Mouse (Mus musculus) hindbrain, postnatal 0 days (tissue): ENCODE results near the gene Ankrd54. TPM values are rescaled to one million over a fixed set of nuclear protein-coding genes. Genes with fewer than 3 reads are reported as not detected.

Experiments
- ATAC-seq: fragments of 200-750 bp; cut with Nextera tagmentation; 2 replicates; pipeline ENCODE4 v1.8.0; 2017; ENCODE audit warnings: mild to moderate bottlenecking, moderate TSS enrichment, moderate library complexity
- DNase-seq: peaks from one replicate; pipeline ENCODE4 v3.0.0-alpha.2; 2015; ENCODE audit warnings: low spot score
- H3K27ac ChIP-seq: fragments of 300-500 bp; sonication (generic); 2 replicates; pipeline ENCODE4 v1.5.1; 2014; ENCODE audit warnings: mild to moderate bottlenecking
- H3K27me3 ChIP-seq: fragments of 300-500 bp; sonication (generic); 2 replicates; pipeline ENCODE4 v1.6.1; 2014; ENCODE audit warnings: low read length, mixed read lengths; ENCODE audit not compliant: insufficient read depth
- H3K36me3 ChIP-seq: fragments of 300-500 bp; sonication (generic); 2 replicates; pipeline ENCODE4 v1.6.1; 2014; ENCODE audit warnings: low read length, mixed read lengths; ENCODE audit not compliant: insufficient read depth
- H3K4me1 ChIP-seq: fragments of 300-500 bp; sonication (generic); 2 replicates; pipeline ENCODE4 v1.6.1; 2014; ENCODE audit warnings: antibody characterized with exemption, low read length, mixed read lengths; ENCODE audit not compliant: insufficient read depth
- H3K4me2 ChIP-seq: fragments of 300-500 bp; sonication (generic); 2 replicates; pipeline ENCODE4 v1.6.1; 2014; ENCODE audit warnings: low read depth, mild to moderate bottlenecking, low read length, moderate library complexity, mixed read lengths
- H3K4me3 ChIP-seq: fragments of 300-500 bp; sonication (generic); 2 replicates; pipeline ENCODE4 v1.5.1; 2014; ENCODE audit warnings: low read length
- H3K9ac ChIP-seq: fragments of 300-500 bp; sonication (generic); replicated peaks from 2 replicates; pipeline ENCODE4 v1.6.1; 2014; ENCODE audit warnings: mild to moderate bottlenecking, low read length, moderate library complexity, mixed read lengths
- H3K9me3 ChIP-seq: fragments of 300-500 bp; sonication (generic); 2 replicates; pipeline ENCODE4 v1.6.1; 2016; ENCODE audit warnings: low read length, mixed read lengths
- CTCF ChIP-seq: IDR thresholded peaks from 2 replicates; pipeline ENCODE4 v1.5.1; 2016; ENCODE audit warnings: antibody characterized with exemption, control low read depth, low read depth
- WGBS: fragments of 180-500 bp; shearing (Covaris S2); extraction: QIAGEN DNeasy Blood & Tissue Kit; methylation state at CpG from one replicate; pipeline ENCODE4 v1.1.7; 2014; 5-methylcytosine and 5-hydroxymethylcytosine counted together
- polyA plus RNA-seq: library from polyadenylated mRNA; unstranded; fragments of >200 nt; fragmentation: Nextera tagmentation; extraction: Ambion mirVana; gene quantifications from 2 replicates; pipeline ENCODE4 v1.2.1, GENCODE M21; 2015
- total RNA-seq: library from RNA; depleted of rRNA; stranded (reverse); fragments of >200 nt; gene quantifications from 2 replicates; pipeline ENCODE4 v1.2.3, GENCODE M21; 2014

Gene Ankrd54
- total and polyA plus RNA-seq, 2 experiments from 2014 or later: 36.7 to 62.5 TPM

- Histone ChIP-seq H3K36me3 (no peaks in the 10 kb centered on the region), H3K9ac (peak within 1 kb of the TSS; percentile 99), H3K9me3 (no peaks in the 10 kb centered on the region), H3K27ac (peak within 1 kb of the TSS; percentile 97), H3K4me3 (peak within 1 kb of the TSS; percentile 68), H3K4me1 (peaks cover 25% of the 10 kb centered on the region), H3K27me3 (no peaks in the 10 kb centered on the region), H3K4me2 (peak within 1 kb of the TSS; percentile 97)
- DNase-seq: peak; percentile 94
- under 1% methylated on average over 55 of the region's 58 CpGs for WGBS
- peak; percentile 85 for ATAC-seq
- no peak for TF ChIP-seq CTCF
Observed at GRCm38 (mm10) chr15:79028237-79028738, 34.4 kb downstream of the Ankrd54 start, which contains the start of gene H1f0. Gene H1f0 (plus strand): TSS chr15:79028450.

DNA sequence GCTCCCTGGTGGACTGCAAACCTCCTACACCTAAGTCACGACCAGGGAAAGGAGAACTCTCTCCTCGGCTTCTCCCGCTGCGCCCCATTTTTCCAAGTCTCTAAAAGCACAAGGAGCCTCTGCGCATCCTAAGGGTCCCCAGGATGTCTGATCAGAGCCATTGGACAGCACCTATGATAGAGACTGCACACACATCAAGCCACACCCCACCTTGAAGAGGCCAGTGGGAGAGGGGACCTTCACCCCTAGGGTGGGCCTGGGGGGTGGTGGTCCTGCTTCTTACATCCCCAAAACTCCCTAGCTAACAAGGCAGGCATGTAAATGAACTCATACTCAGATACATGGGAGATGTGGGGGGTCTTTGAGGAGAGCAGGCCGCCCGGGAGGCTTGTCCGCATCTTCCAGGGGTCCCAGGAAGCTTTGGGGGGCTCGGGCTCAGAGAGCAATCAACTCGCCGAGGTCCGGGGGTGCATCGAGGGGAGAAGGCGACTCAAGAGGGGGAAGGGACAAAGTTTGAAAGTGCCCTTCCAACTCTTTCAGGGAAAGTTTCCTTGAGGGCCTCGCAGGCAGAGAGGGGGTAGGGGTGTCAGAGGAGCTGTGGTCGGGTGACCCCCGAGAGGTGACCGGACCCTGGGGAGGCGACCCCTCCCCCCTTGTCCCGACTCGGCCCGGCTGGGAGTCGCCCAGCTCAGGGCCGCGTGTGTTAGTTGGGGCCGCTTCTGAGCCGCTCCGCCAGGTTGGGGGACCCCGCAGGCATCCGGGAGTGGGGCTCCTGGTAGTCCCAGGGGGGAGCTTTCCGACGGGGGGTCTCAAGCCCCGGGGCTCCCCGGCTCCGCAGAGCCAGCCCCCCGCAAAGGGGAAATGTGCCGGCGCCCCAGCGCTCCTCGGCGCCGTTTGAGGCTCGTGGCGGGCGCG, 35.1 kb downstream of the Ankrd54 start:
- no peaks in the 10 kb centered on the region for H3K36me3 ChIP-seq
- no peak for TF ChIP-seq CTCF
- peak overlapping the region; percentile 99 for H3K9ac ChIP-seq
- DNase-seq (no peak), ATAC-seq (no peak)
- 4% methylated on average over 36 of the region's 46 CpGs for WGBS
- no peaks in the 10 kb centered on the region for H3K9me3 ChIP-seq
- peaks cover 25% of the 10 kb centered on the region for H3K4me1 ChIP-seq
- H3K27me3 ChIP-seq: no peaks in the 10 kb centered on the region
- H3K4me2 ChIP-seq: peak overlapping the region; percentile 97
- H3K27ac ChIP-seq: peak overlapping the region; percentile 97
- H3K4me3 ChIP-seq: peak overlapping the region; percentile 68

- Histone ChIP-seq H3K4me2 (peak overlapping the region; percentile 97), H3K9me3 (no peaks in the 10 kb centered on the region), H3K4me3 (no peak overlapping the region), H3K4me1 (peaks cover 25% of the 10 kb centered on the region), H3K27ac (peak overlapping the region; percentile 97; the same call in 1 of the 2 replicates), H3K9ac (peak overlapping the region; percentile 99), H3K27me3 (no peaks in the 10 kb centered on the region), H3K36me3 (no peaks in the 10 kb centered on the region)
- no peak for TF ChIP-seq CTCF
- no peak for ATAC-seq
- DNase-seq: peak; percentile 78
- 34% methylated on average over 14 of the region's 14 CpGs for WGBS
Observed at GRCm38 (mm10) chr15:79026511-79027290, 36.0 kb downstream of the Ankrd54 start.

DNA sequence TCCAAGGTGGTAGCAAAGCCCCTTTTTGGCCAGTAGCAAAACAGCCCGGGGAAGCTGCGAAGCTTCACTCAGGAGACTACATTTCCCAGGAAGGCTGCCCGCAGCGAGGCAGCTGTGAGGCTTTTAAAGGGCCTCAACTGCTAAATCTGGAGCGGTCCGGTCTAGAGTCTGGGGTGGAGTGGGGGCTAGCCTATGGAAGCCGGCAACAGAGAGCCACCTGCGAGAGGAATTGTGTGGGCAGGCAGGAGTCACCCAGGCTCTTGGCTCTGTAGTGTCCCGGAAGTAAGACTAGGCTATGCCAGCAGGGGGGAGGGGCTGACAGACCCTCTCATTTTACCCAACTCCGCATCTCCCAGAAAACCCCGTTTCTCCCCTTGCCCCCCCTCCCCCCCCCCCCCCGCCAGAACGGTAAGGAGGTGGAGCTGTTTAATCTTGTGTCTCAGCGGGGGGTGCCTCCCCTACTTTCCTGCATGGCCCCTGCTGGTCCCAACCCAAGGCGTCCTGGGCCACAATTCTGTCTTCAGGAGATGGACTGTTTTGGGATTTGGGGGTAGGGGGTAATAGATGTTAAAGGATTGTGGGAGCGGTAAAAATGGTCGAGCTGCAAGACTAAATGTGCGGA, 36.9 kb downstream of the Ankrd54 start:
- H3K36me3 ChIP-seq: no peaks in the 10 kb centered on the region
- no peaks in the 10 kb centered on the region for H3K27me3 ChIP-seq
- 9% methylated on average over 15 of the region's 18 CpGs for WGBS
- H3K9me3 ChIP-seq: no peaks in the 10 kb centered on the region
- H3K4me1 ChIP-seq: peaks cover 17% of the 10 kb centered on the region; the same call in 1 of the 2 replicates
- no peak for TF ChIP-seq CTCF
- peak; percentile 39 for DNase-seq
- H3K27ac ChIP-seq: 0 out of 2 replicates have a peak overlapping the region, but pooled peaks have one; percentile 97
- peak overlapping the region; percentile 29 for H3K4me2 ChIP-seq
- H3K9ac ChIP-seq: peak overlapping the region; percentile 28; the same call in 1 of the 2 replicates
- peak overlapping the region; percentile 8; the same call in 1 of the 2 replicates for H3K4me3 ChIP-seq
- ATAC-seq: no peak

DNA sequence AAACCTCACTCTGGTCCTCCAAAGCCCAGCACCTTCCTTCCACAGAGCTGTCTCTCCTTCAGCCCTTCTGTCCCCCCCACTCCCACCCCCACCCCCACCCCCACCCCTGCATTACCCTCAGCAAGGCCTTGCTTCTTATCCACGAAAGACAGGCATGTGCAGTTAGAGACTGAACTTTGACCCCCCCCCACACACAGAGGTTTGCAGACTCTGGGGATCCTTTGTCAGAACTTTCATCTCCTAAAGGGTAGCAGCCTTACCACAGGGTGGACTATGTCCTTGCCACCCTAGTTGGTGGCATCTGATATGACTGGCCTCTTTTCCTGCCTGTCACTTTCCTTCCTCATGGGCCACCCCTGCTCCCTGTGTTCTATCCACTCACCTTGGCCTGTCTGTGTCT, 39.3 kb downstream of the Ankrd54 start:
- H3K9ac ChIP-seq: no peak overlapping the region
- H3K4me1 ChIP-seq: peaks cover 17% of the 10 kb centered on the region; the same call in 1 of the 2 replicates
- no peak for ATAC-seq
- TF ChIP-seq CTCF: no peak
- DNase-seq: no peak
- no peaks in the 10 kb centered on the region for H3K27me3 ChIP-seq
- no peak overlapping the region for H3K27ac ChIP-seq
- H3K9me3 ChIP-seq: no peaks in the 10 kb centered on the region
- no peak overlapping the region for H3K4me3 ChIP-seq
- H3K36me3 ChIP-seq: no peaks in the 10 kb centered on the region
- WGBS: 70% methylated on average over 1 of the region's 1 CpGs
- no peak overlapping the region for H3K4me2 ChIP-seq

DNA sequence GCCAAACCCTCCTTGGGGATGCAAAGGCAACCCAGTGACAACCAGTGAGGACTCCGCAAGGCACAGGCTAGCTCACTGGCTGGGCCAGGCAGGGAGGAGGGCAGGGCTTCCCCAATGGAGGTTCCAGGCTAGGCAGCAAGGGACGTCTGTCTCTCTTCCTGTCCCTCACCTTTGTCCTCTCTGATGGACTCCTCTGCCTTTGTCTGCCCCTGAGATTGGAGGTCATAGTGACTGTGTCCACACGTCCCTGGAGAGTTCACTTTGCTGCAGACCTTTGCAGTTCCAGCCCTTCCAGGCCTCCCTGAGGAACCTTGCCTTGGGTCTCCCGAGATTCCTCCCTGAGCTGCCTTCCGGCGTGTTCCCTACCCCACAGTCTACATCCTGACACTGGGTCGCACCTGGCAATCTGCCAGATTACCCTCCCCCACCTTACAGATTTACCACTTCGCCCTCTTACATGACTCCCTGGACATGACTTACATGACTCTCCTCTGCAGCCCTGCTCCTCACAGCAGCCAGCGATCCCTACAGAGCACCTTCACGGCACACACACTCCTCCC, 39.9 kb downstream of the Ankrd54 start:
- Histone ChIP-seq H3K9ac (no peak overlapping the region), H3K27me3 (no peaks in the 10 kb centered on the region), H3K9me3 (no peaks in the 10 kb centered on the region), H3K4me1 (peaks cover 16% of the 10 kb centered on the region; the same call in 1 of the 2 replicates), H3K36me3 (no peaks in the 10 kb centered on the region), H3K27ac (no peak overlapping the region), H3K4me3 (no peak overlapping the region), H3K4me2 (no peak overlapping the region)
- 63% methylated on average over 10 of the region's 10 CpGs for whole genome bisulfite sequencing
- DNase-seq (no peak), ATAC-seq (no peak)
- TF ChIP-seq CTCF: no peak
